Mouse (Mus musculus) lung, embryonic 16.5 days (tissue): ENCODE measurements around the gene Pibf1. TPM values are rescaled to one million over a fixed set of nuclear protein-coding genes. Genes with fewer than 3 reads are reported as not detected.

ENCODE experiments used
- ATAC-seq: fragments of 200-750 bp; cut with Nextera tagmentation; 2 replicates; pipeline ENCODE4 v1.8.0; 2017; ENCODE audit warnings: low read depth, mild to moderate bottlenecking, moderate library complexity
- H3K27ac ChIP-seq: fragments of 300-500 bp; sonication (generic); 2 replicates; pipeline ENCODE4 v1.5.1; 2014; ENCODE audit warnings: mild to moderate bottlenecking, control low read depth, low read length
- H3K27me3 ChIP-seq: fragments of 300-500 bp; sonication (generic); 2 replicates; pipeline ENCODE4 v1.6.1; 2014; ENCODE audit warnings: low read depth, low read length, mixed read lengths; ENCODE audit not compliant: control insufficient read depth, insufficient read depth
- H3K36me3 ChIP-seq: fragments of 300-500 bp; sonication (generic); 2 replicates; pipeline ENCODE4 v1.6.1; 2014; ENCODE audit warnings: low read length; ENCODE audit not compliant: control insufficient read depth, insufficient read depth
- H3K4me1 ChIP-seq: fragments of 300-500 bp; sonication (generic); replicated peaks from 2 replicates; pipeline ENCODE4 v1.6.1; 2014; ENCODE audit warnings: low read length, mixed read lengths; ENCODE audit not compliant: control insufficient read depth, insufficient read depth
- H3K4me2 ChIP-seq: fragments of 300-500 bp; sonication (generic); 2 replicates; pipeline ENCODE4 v1.6.1; 2014; ENCODE audit warnings: low read depth, low read length, control low read depth
- H3K4me3 ChIP-seq: fragments of 300-500 bp; sonication (generic); 2 replicates; pipeline ENCODE4 v1.5.1; 2014; ENCODE audit warnings: mild to moderate bottlenecking, low read length, control low read depth
- H3K9ac ChIP-seq: fragments of 300-500 bp; sonication (generic); 2 replicates; pipeline ENCODE4 v1.6.1; 2014; ENCODE audit warnings: low read length, control low read depth
- H3K9me3 ChIP-seq: fragments of 300-500 bp; sonication (generic); 2 replicates; pipeline ENCODE4 v1.6.1; 2016; ENCODE audit warnings: low read length; ENCODE audit not compliant: control insufficient read depth
- WGBS: fragments of 180-500 bp; shearing (Covaris S2); extraction: QIAGEN DNeasy Blood & Tissue Kit; methylation state at CpG from one replicate; pipeline ENCODE4 v1.1.7; 2014; 5-methylcytosine and 5-hydroxymethylcytosine counted together
- polyA plus RNA-seq: library from polyadenylated mRNA; unstranded; fragments of >200 nt; fragmentation: Nextera tagmentation; extraction: Ambion mirVana; gene quantifications from 2 replicates; pipeline ENCODE4 v1.2.1, GENCODE M21; 2015

The Pibf1 gene
- 17.5 and 19.9 TPM in 2 replicates for polyA plus RNA-seq

DNA sequence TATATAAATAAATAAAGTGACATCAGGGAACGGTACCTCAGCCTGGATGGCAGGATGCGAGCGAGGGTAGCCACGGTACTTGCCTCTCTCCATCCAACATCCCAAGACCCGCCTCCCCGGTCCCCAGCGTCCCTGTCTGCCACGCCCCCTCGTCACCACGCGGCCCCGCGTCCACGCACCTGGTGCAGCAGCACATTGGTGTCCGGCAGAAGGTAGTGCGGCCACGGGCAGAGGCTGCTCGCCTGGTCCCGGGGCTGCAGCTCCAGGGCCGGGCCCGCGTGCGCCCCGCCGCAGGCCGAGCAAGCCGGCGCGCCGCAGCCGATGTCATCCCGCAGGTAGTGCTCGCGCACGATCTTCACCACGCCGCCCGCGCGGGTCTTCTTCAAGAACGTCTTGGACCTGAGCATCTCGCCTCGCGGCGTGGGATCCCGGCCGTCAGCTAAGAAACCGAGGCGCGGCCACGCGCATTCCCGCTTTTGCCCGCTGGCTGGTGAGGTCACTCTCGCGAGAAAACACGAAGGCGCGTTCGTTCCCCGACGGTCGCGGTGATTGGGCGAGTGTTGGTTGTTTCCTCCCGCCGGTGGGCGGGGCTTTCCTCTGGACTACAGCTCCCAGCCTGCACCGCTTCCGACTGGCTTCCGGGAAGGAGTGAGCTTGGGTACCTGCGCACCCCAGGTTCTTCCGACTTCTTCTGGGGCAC lies at the start of gene Pibf1, which contains the start of gene Dis3:
Gene Pibf1 (plus strand): TSS at position 158 of the 700 bp plus-strand sequence.
Gene Dis3 (minus strand): TSS at position 504 of the 700 bp plus-strand sequence.
- H3K4me3 ChIP-seq = peak within 1 kb of the TSS; percentile 100
- peak within 1 kb of the TSS; percentile 81 for H3K27ac ChIP-seq
- peak within 1 kb of the TSS; percentile 95 for H3K9ac ChIP-seq
- H3K27me3 ChIP-seq = no peaks in the 10 kb centered on the region
- under 1% methylated on average over 73 of the region's 73 CpGs for WGBS
- peaks cover 13% of the 10 kb centered on the region for H3K4me1 ChIP-seq
- H3K4me2 ChIP-seq = peak within 1 kb of the TSS; percentile 84
- peak; percentile 99 for ATAC-seq
- peaks cover 25% of the 10 kb centered on the region for H3K36me3 ChIP-seq
- H3K9me3 ChIP-seq = no peaks in the 10 kb centered on the region

GRCm38 (mm10) chr14:99058959-99059586 lies 40.2 kb upstream of the Pibf1 start:
- Histone ChIP-seq H3K36me3 (peaks cover 9% of the 10 kb centered on the region), H3K9me3 (no peaks in the 10 kb centered on the region), H3K4me1 (no peaks in the 10 kb centered on the region), H3K9ac (no peak overlapping the region), H3K27ac (0 out of 2 replicates have a peak overlapping the region, but pooled peaks have one; percentile 54), H3K27me3 (no peaks in the 10 kb centered on the region), H3K4me3 (no peak overlapping the region), H3K4me2 (no peak overlapping the region)
- WGBS = 83% methylated on average over 7 of the region's 7 CpGs
- ATAC-seq = peak; percentile 78; the same call in 1 of the 2 replicates

GRCm38 (mm10) chr14:99060616-99061015 lies 38.6 kb upstream of the Pibf1 start:
- Histone ChIP-seq H3K4me1 (no peaks in the 10 kb centered on the region), H3K4me2 (no peak overlapping the region), H3K9me3 (no peaks in the 10 kb centered on the region), H3K27ac (no peak overlapping the region), H3K4me3 (no peak overlapping the region), H3K27me3 (no peaks in the 10 kb centered on the region), H3K36me3 (peaks cover 9% of the 10 kb centered on the region), H3K9ac (no peak overlapping the region)
- 82% methylated on average over 12 of the region's 12 CpGs for whole genome bisulfite sequencing
- ATAC-seq = no peak

DNA sequence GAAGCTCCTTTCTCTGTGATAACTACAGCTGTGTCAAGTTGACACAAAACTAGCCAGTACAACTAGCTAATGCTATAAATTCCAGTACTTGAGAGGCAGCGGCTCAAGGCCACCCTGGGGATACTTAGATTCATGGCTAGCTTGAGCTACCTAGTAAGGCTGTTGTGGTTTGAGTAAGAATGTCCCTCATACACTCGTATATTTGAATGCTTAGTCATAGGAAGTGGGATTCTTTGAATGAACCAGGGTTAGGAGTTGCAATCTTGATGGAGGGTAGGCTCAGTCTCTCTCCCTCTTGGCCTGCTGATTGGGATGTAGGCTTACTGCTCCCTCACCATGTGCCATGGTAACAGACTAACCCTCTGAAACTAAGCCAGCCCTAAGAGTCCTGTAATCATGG lies 36.1 kb upstream of the Pibf1 start:
- no peaks in the 10 kb centered on the region for H3K9me3 ChIP-seq
- no peak overlapping the region for H3K27ac ChIP-seq
- H3K4me3 ChIP-seq = no peak overlapping the region
- no peaks in the 10 kb centered on the region for H3K4me1 ChIP-seq
- H3K4me2 ChIP-seq = no peak overlapping the region
- H3K36me3 ChIP-seq = peaks cover 12% of the 10 kb centered on the region
- ATAC-seq = no peak
- WGBS = 90% methylated on average over 2 of the region's 2 CpGs
- no peaks in the 10 kb centered on the region for H3K27me3 ChIP-seq
- H3K9ac ChIP-seq = no peak overlapping the region

- Histone ChIP-seq H3K27ac (no peak overlapping the region), H3K4me1 (no peaks in the 10 kb centered on the region), H3K36me3 (peaks cover 32% of the 10 kb centered on the region), H3K4me3 (no peak overlapping the region), H3K27me3 (no peaks in the 10 kb centered on the region), H3K9ac (no peak overlapping the region), H3K4me2 (no peak overlapping the region), H3K9me3 (no peaks in the 10 kb centered on the region)
- no peak for ATAC-seq
- WGBS = 85% methylated on average over 4 of the region's 4 CpGs
These were observed 28.1 kb upstream of the Pibf1 start for GRCm38 (mm10) chr14:99071146-99071545.

DNA sequence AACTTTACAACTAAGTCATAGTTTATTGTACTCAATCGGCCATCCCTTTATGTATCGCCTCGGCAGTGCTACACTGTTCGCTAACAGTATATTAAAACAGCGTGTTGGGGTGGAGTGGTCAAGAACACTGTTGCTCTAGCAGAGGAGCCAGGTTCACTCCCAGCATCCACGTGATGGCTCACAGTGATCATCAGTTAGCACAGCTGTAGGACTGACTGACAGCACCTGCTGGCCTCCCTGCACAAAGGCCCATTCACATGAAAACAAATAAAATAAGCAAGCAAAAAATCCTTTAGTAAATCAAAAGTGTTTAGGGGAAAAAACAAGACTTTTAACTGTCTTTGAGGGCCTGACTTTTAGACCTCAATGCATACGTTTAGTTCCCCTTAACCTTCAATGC lies 10.3 kb upstream of the Pibf1 start:
- WGBS = 92% methylated on average over 7 of the region's 7 CpGs
- H3K9me3 ChIP-seq = no peaks in the 10 kb centered on the region
- no peaks in the 10 kb centered on the region for H3K27me3 ChIP-seq
- no peak overlapping the region for H3K4me3 ChIP-seq
- H3K9ac ChIP-seq = no peak overlapping the region
- no peak overlapping the region for H3K4me2 ChIP-seq
- no peaks in the 10 kb centered on the region for H3K4me1 ChIP-seq
- peaks cover 45% of the 10 kb centered on the region for H3K36me3 ChIP-seq
- no peak overlapping the region for H3K27ac ChIP-seq
- ATAC-seq = no peak

- peak overlapping the region; percentile 76 for H3K9ac ChIP-seq
- WGBS = 5% methylated on average over 20 of the region's 20 CpGs
- peaks cover 13% of the 10 kb centered on the region for H3K4me1 ChIP-seq
- no peak for ATAC-seq
- H3K4me2 ChIP-seq = peak overlapping the region; percentile 68
- H3K27me3 ChIP-seq = no peaks in the 10 kb centered on the region
- peak overlapping the region; percentile 100 for H3K4me3 ChIP-seq
- H3K27ac ChIP-seq = no peak overlapping the region; the same call in 1 of the 2 replicates
- H3K9me3 ChIP-seq = no peaks in the 10 kb centered on the region
- peaks cover 25% of the 10 kb centered on the region for H3K36me3 ChIP-seq
These were observed 853 bp downstream of the Pibf1 start for GRCm38 (mm10) chr14:99099967-99100587.

GRCm38 (mm10) chr14:99103050-99103449 lies 3.8 kb downstream of the Pibf1 start:
- peaks cover 13% of the 10 kb centered on the region for H3K4me1 ChIP-seq
- peaks cover 10% of the 10 kb centered on the region for H3K36me3 ChIP-seq
- no peak overlapping the region for H3K4me3 ChIP-seq
- H3K4me2 ChIP-seq = no peak overlapping the region
- H3K27ac ChIP-seq = no peak overlapping the region
- no peak overlapping the region for H3K9ac ChIP-seq
- no peaks in the 10 kb centered on the region for H3K27me3 ChIP-seq
- WGBS = 93% methylated on average over 4 of the region's 4 CpGs
- no peak for ATAC-seq
- no peaks in the 10 kb centered on the region for H3K9me3 ChIP-seq

DNA sequence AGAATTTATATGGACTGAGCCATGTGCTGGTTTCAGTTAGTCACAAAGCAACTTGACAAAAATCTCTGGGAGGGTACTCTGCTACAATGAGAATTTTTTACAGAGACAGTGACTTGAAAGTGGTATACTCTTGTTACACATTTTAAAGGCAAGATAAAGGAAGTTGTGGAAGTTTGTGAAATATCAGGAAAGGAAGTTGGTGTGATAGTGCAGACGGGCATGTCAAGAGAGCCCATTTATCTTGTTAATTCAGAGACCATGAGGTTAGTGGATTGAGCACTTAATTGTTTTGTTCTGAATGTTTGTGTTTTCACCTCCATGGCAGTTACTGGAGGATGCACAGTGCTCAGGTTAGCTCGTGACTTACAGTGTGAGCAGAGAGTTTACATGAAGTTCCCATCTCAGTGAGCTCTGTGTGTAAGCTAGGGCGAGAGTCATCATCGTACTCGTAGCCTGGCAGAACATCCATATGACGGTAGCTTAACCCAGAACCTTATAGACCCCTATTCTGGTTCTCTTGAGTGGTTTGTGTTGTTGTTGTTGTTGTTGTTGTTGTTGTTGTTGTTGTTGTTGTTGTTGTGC lies 5.4 kb downstream of the Pibf1 start:
- peaks cover 13% of the 10 kb centered on the region for H3K36me3 ChIP-seq
- no peaks in the 10 kb centered on the region for H3K27me3 ChIP-seq
- H3K4me2 ChIP-seq = no peak overlapping the region
- H3K4me3 ChIP-seq = no peak overlapping the region
- no peaks in the 10 kb centered on the region for H3K9me3 ChIP-seq
- H3K4me1 ChIP-seq = peaks cover 5% of the 10 kb centered on the region; the same call in 1 of the 2 replicates
- H3K9ac ChIP-seq = no peak overlapping the region
- no peak overlapping the region for H3K27ac ChIP-seq
- 87% methylated on average over 6 of the region's 6 CpGs for WGBS
- no peak for ATAC-seq
